Mouse (Mus musculus) erythroblast, embryonic 14.5 days (primary cell): ENCODE data around the gene Smarcd3.

Experiments used
- GATA1 ChIP-seq: IDR thresholded peaks from 2 replicates; pipeline ENCODE4 v1.6.1; 2012; ENCODE audit warnings: low read length, inconsistent platforms, mixed read lengths
- TAL1 ChIP-seq: IDR thresholded peaks from 3 replicates; pipeline ENCODE4 v1.6.1; 2012; ENCODE audit warnings: low read length, inconsistent platforms, mixed read lengths

GRCm38 (mm10) chr5:24600236-24600635 is 24.0 kb downstream of the Smarcd3 start:
- TF ChIP-seq GATA1, result no peak
- no peak for TF ChIP-seq TAL1
